Mouse (Mus musculus) ES-Bruce4 (cell line): ENCODE results near the gene Sik3.

Source experiments
- CTCF ChIP-seq: IDR thresholded peaks from one replicate; pipeline ENCODE4 v1.8.1; 2011; ENCODE audit warnings: low read depth, low read length
- POLR2A ChIP-seq: IDR thresholded peaks from one replicate; pipeline ENCODE4 v1.8.1; 2011; ENCODE audit warnings: low read length; ENCODE audit not compliant: insufficient read depth

- TF ChIP-seq POLR2A (no peak), CTCF (no peak)
Observed at GRCm38 (mm10) chr9:46016417-46016816, 3.8 kb downstream of the Sik3 start.
